Mouse (Mus musculus) neural tube, embryonic 11.5 days (tissue): ENCODE data around the gene Caprin2. TPM values are rescaled to one million over a fixed set of nuclear protein-coding genes. Genes with fewer than 3 reads are reported as not detected.
"Not testable (repeated sequence)": the region's sequence is repeated elsewhere in the genome, so short reads cannot be mapped to it uniquely, and the experiment has no call there.

Experiments
- ATAC-seq: fragments of 200-750 bp; cut with Nextera tagmentation; 2 replicates; pipeline ENCODE4 v1.8.0; 2017; ENCODE audit warnings: moderate number of reproducible peaks, mild to moderate bottlenecking, moderate TSS enrichment, moderate library complexity; ENCODE audit not compliant: insufficient read depth, low FRiP score, low TSS enrichment
- DNase-seq: peaks from one replicate; pipeline ENCODE4 v3.0.0-alpha.2; 2015; ENCODE audit warnings: low spot score
- H3K27ac ChIP-seq: fragments of 300-500 bp; sonication (generic); 2 replicates; pipeline ENCODE4 v1.5.1; 2014; ENCODE audit warnings: low read depth, mild to moderate bottlenecking, low read length
- H3K27me3 ChIP-seq: fragments of 300-500 bp; sonication (generic); 2 replicates; pipeline ENCODE4 v1.6.1; 2014; ENCODE audit warnings: mild to moderate bottlenecking, low read length, mixed read lengths; ENCODE audit not compliant: control insufficient read depth, insufficient read depth
- H3K36me3 ChIP-seq: fragments of 300-500 bp; sonication (generic); 2 replicates; pipeline ENCODE4 v1.6.1; 2014; ENCODE audit warnings: mild to moderate bottlenecking, low read length, moderate library complexity, mixed read lengths; ENCODE audit not compliant: control insufficient read depth, insufficient read depth
- H3K4me1 ChIP-seq: fragments of 300-500 bp; sonication (generic); 2 replicates; pipeline ENCODE4 v1.6.1; 2014; ENCODE audit warnings: low read length, mixed read lengths; ENCODE audit not compliant: control insufficient read depth, insufficient read depth
- H3K4me2 ChIP-seq: fragments of 300-500 bp; sonication (generic); 2 replicates; pipeline ENCODE4 v1.6.1; 2014; ENCODE audit warnings: low read depth, mild to moderate bottlenecking, moderate library complexity
- H3K4me3 ChIP-seq: fragments of 300-500 bp; sonication (generic); 2 replicates; pipeline ENCODE4 v1.5.1; 2014; ENCODE audit warnings: low read depth, low read length
- H3K9ac ChIP-seq: fragments of 300-500 bp; sonication (generic); 2 replicates; pipeline ENCODE4 v1.6.1; 2014; ENCODE audit warnings: mild to moderate bottlenecking, low read length
- H3K9me3 ChIP-seq: fragments of 300-500 bp; sonication (generic); 2 replicates; pipeline ENCODE4 v1.6.1; 2016; ENCODE audit warnings: low read length; ENCODE audit not compliant: control insufficient read depth
- WGBS: fragments of 180-500 bp; shearing (Covaris S2); extraction: QIAGEN DNeasy Blood & Tissue Kit; methylation state at CpG from one replicate; pipeline ENCODE4 v1.1.7; 2014; 5-methylcytosine and 5-hydroxymethylcytosine counted together
- polyA plus RNA-seq: library from polyadenylated mRNA; unstranded; fragments of >200 nt; fragmentation: Nextera tagmentation; extraction: Ambion mirVana; gene quantifications from 2 replicates; pipeline ENCODE4 v1.2.1, GENCODE M21; 2014

Caprin2 gene
- polyA plus RNA-seq, 1 experiment from 2014 or later, result 11.9 TPM

- WGBS, result 67% methylated on average over 3 of the region's 3 CpGs
- Histone ChIP-seq H3K9ac (no peak overlapping the region), H3K4me1 (peaks cover 4% of the 10 kb centered on the region), H3K27ac (no peak overlapping the region), H3K36me3 (peaks cover 4% of the 10 kb centered on the region), H3K4me3 (no peak overlapping the region), H3K27me3 (no peaks in the 10 kb centered on the region), H3K4me2 (no peak overlapping the region), H3K9me3 (no peaks in the 10 kb centered on the region)
- ATAC-seq, result no peak
- DNase-seq, result no peak
Observed at GRCm38 (mm10) chr6:148934961-148935590, 39.0 kb upstream of the Caprin2 start.

DNA sequence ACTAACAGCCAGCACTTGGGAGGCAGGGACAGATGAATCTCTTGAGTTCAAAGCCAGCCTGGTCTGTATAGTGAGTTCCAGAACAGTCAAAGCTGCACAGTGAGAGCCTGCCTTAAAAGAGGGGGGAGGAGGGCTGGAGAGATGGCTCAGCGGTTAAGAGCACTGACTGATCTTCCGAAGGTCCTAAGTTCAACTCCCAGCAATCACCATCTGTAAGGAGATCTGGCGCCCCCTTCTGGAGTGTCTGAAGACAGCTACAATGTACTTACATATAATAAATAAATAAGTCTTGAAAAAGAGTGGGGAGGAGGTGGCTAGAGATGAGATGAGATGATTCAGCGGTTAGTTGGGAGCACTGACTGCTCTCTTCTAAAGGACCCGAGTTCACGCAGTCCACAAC, 35.2 kb upstream of the Caprin2 start:
- Histone ChIP-seq H3K27ac (no peak overlapping the region), H3K9ac (no peak overlapping the region), H3K4me2 (no peak overlapping the region), H3K9me3 (no peaks in the 10 kb centered on the region), H3K4me1 (peaks cover 4% of the 10 kb centered on the region), H3K27me3 (no peaks in the 10 kb centered on the region), H3K4me3 (no peak overlapping the region), H3K36me3 (peaks cover 9% of the 10 kb centered on the region)
- 92% methylated on average over 6 of the region's 6 CpGs for WGBS
- ATAC-seq, result no peak
- DNase-seq, result no peak

GRCm38 (mm10) chr6:148918841-148919398, 22.9 kb upstream of the Caprin2 start:
- Histone ChIP-seq H3K27me3 (no peaks in the 10 kb centered on the region), H3K4me1 (no peaks in the 10 kb centered on the region), H3K4me3 (no peak overlapping the region), H3K9me3 (no peaks in the 10 kb centered on the region), H3K9ac (no peak overlapping the region), H3K4me2 (no peak overlapping the region), H3K36me3 (no peaks in the 10 kb centered on the region; the same call in 1 of the 2 replicates), H3K27ac (no peak overlapping the region)
- ATAC-seq (no peak), DNase-seq (no peak)

DNA sequence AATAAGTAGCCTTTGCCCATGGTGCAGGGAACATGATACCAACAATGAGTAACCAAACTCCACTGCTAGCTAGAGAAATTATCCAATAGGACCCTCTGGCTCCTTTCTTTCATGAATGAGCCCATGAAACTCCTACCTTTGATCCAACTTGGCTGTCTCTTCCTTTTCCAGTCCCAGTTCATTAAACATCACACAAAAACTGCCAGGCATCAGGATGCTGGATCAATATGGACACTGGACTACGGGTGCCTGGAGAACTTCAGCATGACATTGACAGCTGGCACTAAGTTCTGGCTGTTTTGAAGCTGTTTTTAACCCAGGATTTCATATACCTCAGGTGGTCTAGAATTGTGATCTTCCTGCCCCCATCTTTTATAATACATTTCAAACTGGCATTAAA, 21.6 kb upstream of the Caprin2 start:
- Histone ChIP-seq H3K4me1 (no peaks in the 10 kb centered on the region), H3K9me3 (no peaks in the 10 kb centered on the region), H3K4me2 (no peak overlapping the region), H3K9ac (no peak overlapping the region), H3K27ac (no peak overlapping the region), H3K27me3 (no peaks in the 10 kb centered on the region), H3K4me3 (no peak overlapping the region), H3K36me3 (no peaks in the 10 kb centered on the region; the same call in 1 of the 2 replicates)
- WGBS, result 72% methylated on average over 1 of the region's 1 CpGs
- no peak for ATAC-seq
- no peak for DNase-seq

GRCm38 (mm10) chr6:148916817-148917216, 20.8 kb upstream of the Caprin2 start:
- DNase-seq (peak; percentile 25), ATAC-seq (no peak)
- 37% methylated on average over 3 of the region's 3 CpGs for WGBS
- Histone ChIP-seq H3K4me1 (no peaks in the 10 kb centered on the region), H3K4me3 (no peak overlapping the region), H3K4me2 (no peak overlapping the region), H3K27ac (no peak overlapping the region), H3K36me3 (no peaks in the 10 kb centered on the region; the same call in 1 of the 2 replicates), H3K9ac (no peak overlapping the region), H3K9me3 (no peaks in the 10 kb centered on the region), H3K27me3 (no peaks in the 10 kb centered on the region)

GRCm38 (mm10) chr6:148913938-148914337, 17.9 kb upstream of the Caprin2 start:
- H3K27me3 ChIP-seq, result no peaks in the 10 kb centered on the region
- H3K4me1 ChIP-seq, result no peaks in the 10 kb centered on the region
- no peak overlapping the region for H3K27ac ChIP-seq
- no peak overlapping the region for H3K4me2 ChIP-seq
- no peaks in the 10 kb centered on the region; the same call in 1 of the 2 replicates for H3K36me3 ChIP-seq
- no peak for ATAC-seq
- no peak overlapping the region for H3K4me3 ChIP-seq
- WGBS, result 8% methylated on average over 2 of the region's 2 CpGs
- DNase-seq, result peak; percentile 67
- no peak overlapping the region for H3K9ac ChIP-seq
- no peaks in the 10 kb centered on the region for H3K9me3 ChIP-seq

DNA sequence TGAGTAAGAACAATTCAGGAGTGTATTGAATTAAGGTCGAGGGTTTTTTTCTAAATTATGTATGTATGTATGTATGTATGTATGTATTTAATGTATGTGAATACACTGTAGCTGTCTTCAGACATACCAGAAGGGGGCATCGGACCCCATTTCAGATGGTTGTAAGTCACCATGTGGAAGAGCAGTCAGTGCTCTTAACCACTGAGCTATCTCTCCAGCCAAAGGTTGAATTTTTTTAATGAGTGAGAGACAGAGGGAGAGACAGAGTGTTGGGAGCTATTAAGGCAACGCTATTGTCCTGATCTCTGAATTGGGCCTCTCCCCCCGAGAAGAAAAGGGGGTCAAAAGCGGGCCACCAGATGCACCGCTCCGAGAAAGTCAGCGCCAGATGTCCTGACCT, 15.9 kb upstream of the Caprin2 start:
- not testable (repeated sequence) for H3K27me3 ChIP-seq, DNase-seq, H3K4me1 ChIP-seq, ATAC-seq, H3K4me2 ChIP-seq, H3K9me3 ChIP-seq, H3K4me3 ChIP-seq, H3K36me3 ChIP-seq, H3K9ac ChIP-seq, H3K27ac ChIP-seq
- 83% methylated on average over 8 of the region's 8 CpGs for WGBS

GRCm38 (mm10) chr6:148906958-148907357, 10.9 kb upstream of the Caprin2 start:
- no peak overlapping the region for H3K4me2 ChIP-seq
- no peak overlapping the region for H3K9ac ChIP-seq
- H3K27me3 ChIP-seq, result no peaks in the 10 kb centered on the region
- no peak overlapping the region for H3K27ac ChIP-seq
- no peak overlapping the region for H3K4me3 ChIP-seq
- WGBS, result 92% methylated on average over 9 of the region's 9 CpGs
- no peak for DNase-seq
- no peaks in the 10 kb centered on the region for H3K9me3 ChIP-seq
- H3K4me1 ChIP-seq, result no peaks in the 10 kb centered on the region
- ATAC-seq, result no peak
- no peaks in the 10 kb centered on the region for H3K36me3 ChIP-seq

GRCm38 (mm10) chr6:148902728-148903127, 6.7 kb upstream of the Caprin2 start:
- Histone ChIP-seq H3K27ac (no peak overlapping the region), H3K4me2 (no peak overlapping the region), H3K36me3 (no peaks in the 10 kb centered on the region), H3K9ac (no peak overlapping the region), H3K4me1 (no peaks in the 10 kb centered on the region), H3K9me3 (no peaks in the 10 kb centered on the region), H3K4me3 (no peak overlapping the region), H3K27me3 (no peaks in the 10 kb centered on the region)
- ATAC-seq, result no peak
- DNase-seq, result no peak
- WGBS, result 64% methylated on average over 3 of the region's 3 CpGs
